ENCODE assay signal across 34 mouse cellular contexts in genomic region chr2:24434670-24435069, GRCm38 (mm10). TPM values are rescaled to one million over a fixed set of nuclear protein-coding genes. Genes with fewer than 3 reads are reported as not detected.
"Had no signal": no experiment of that assay in that cellular context is flagged by ENCODE, and none has a peak within 500 bp of the region (broad histone marks: within the 10 kb centered on the region; RNA-seq: fewer than 3 reads in every experiment).

No protein-coding gene starts in this region.

- H3K9ac ChIP-seq: embryonic facial prominence, embryonic 12.5 days; embryonic facial prominence, embryonic 13.5 days; embryonic facial prominence, embryonic 15.5 days; forebrain, embryonic 12.5 days; forebrain, embryonic 13.5 days; forebrain, embryonic 15.5 days; forebrain, postnatal 0 days had no signal

- H3K9me3 ChIP-seq: embryonic facial prominence, embryonic 10.5 days; embryonic facial prominence, embryonic 12.5 days; embryonic facial prominence, embryonic 13.5 days; embryonic facial prominence, embryonic 15.5 days; forebrain, embryonic 10.5 days; forebrain, embryonic 12.5 days; forebrain, embryonic 13.5 days; forebrain, embryonic 15.5 days; heart, embryonic 10.5 days had no signal

- H3K4me3 ChIP-seq: embryonic facial prominence, embryonic 10.5 days; embryonic facial prominence, embryonic 12.5 days; embryonic facial prominence, embryonic 13.5 days; embryonic facial prominence, embryonic 15.5 days; erythroblast, embryonic 14.5 days; forebrain, embryonic 10.5 days; forebrain, embryonic 12.5 days; forebrain, embryonic 13.5 days; forebrain, embryonic 15.5 days; gastrocnemius, adult 2 months; heart, embryonic 10.5 days had no signal

- H3K36me3 ChIP-seq: embryonic facial prominence, embryonic 10.5 days; embryonic facial prominence, embryonic 12.5 days; embryonic facial prominence, embryonic 13.5 days; embryonic facial prominence, embryonic 15.5 days; forebrain, embryonic 10.5 days; forebrain, embryonic 12.5 days; forebrain, embryonic 15.5 days; heart, embryonic 10.5 days had no signal

- H3K4me2 ChIP-seq: embryonic facial prominence, embryonic 12.5 days; embryonic facial prominence, embryonic 13.5 days; embryonic facial prominence, embryonic 15.5 days; forebrain, embryonic 12.5 days; forebrain, embryonic 13.5 days; forebrain, embryonic 15.5 days had no signal

- H3K27ac ChIP-seq: embryonic facial prominence, embryonic 10.5 days; embryonic facial prominence, embryonic 12.5 days; embryonic facial prominence, embryonic 13.5 days; embryonic facial prominence, embryonic 15.5 days; forebrain, embryonic 10.5 days; forebrain, embryonic 12.5 days; forebrain, embryonic 13.5 days; forebrain, embryonic 15.5 days; gastrocnemius, adult 2 months; heart, embryonic 10.5 days had no signal

- ATAC-seq: forebrain, embryonic 13.5 days; forebrain, embryonic 14.5 days; forebrain, embryonic 15.5 days; forebrain, embryonic 16.5 days; forebrain, postnatal 0 days had no signal

- H3K4me1 ChIP-seq: embryonic facial prominence, embryonic 10.5 days; embryonic facial prominence, embryonic 12.5 days; embryonic facial prominence, embryonic 13.5 days; embryonic facial prominence, embryonic 15.5 days; forebrain, embryonic 12.5 days; forebrain, embryonic 13.5 days; forebrain, embryonic 15.5 days had no signal

- H3K27me3 ChIP-seq: embryonic facial prominence, embryonic 12.5 days; embryonic facial prominence, embryonic 13.5 days; embryonic facial prominence, embryonic 15.5 days; forebrain, embryonic 15.5 days had no signal

- DNase-seq: cerebellum, adult 9-10 months; cerebellum, adult 9-11 months; cerebellum, postnatal 10 days; cerebellum, postnatal 14 days; cerebellum, postnatal 25 days; cerebellum, postnatal 36 days; embryo, embryonic 11 days; forebrain, postnatal 0 days; gastrocnemius, adult 2 months; gastrocnemius, postnatal 10 days; gastrocnemius, postnatal 14 days; gastrocnemius, postnatal 25 days; gastrocnemius, postnatal 36 days; heart, adult 18-20 months had no signal

RNA-seq across cellular contexts. Expression of gene Pax8, which starts 40.7 kb away (rescaled TPM):
- total RNA-seq: common myeloid progenitor, adult 5-6 weeks; forebrain, postnatal 0 days; gastrocnemius, adult 18-20 months; gastrocnemius, adult 2 months; gastrocnemius, adult 8-10 months; gastrocnemius, postnatal 10 days; gastrocnemius, postnatal 14 days; gastrocnemius, postnatal 25 days; gastrocnemius, postnatal 36 days; gastrocnemius, postnatal 4 days; granulocyte monocyte progenitor cell, adult 5-6 weeks; heart, adult 18-20 months; heart, adult 8-10 months had no signal
- polyA plus RNA-seq: cortical plate, adult 2 months; erythroblast, embryonic 14.5 days; forebrain, embryonic 14.5 days; frontal cortex, adult 2 months had no signal
